Mouse (Mus musculus) hindbrain, embryonic 10.5 days (tissue): Measurements from ENCODE around the gene Fam129a. TPM values are rescaled to one million over a fixed set of nuclear protein-coding genes. Genes with fewer than 3 reads are reported as not detected.

Experiments used
- DNase-seq: peaks from one replicate; pipeline ENCODE4 v3.0.0-alpha.2; 2017; ENCODE audit warnings: low spot score
- H3K27ac ChIP-seq: fragments of 300-500 bp; sonication (generic); 2 replicates; pipeline ENCODE4 v1.5.1; 2016; ENCODE audit warnings: mild to moderate bottlenecking, moderate library complexity
- H3K27me3 ChIP-seq: fragments of 300-500 bp; sonication (generic); 2 replicates; pipeline ENCODE4 v1.6.1; 2016; ENCODE audit warnings: mild to moderate bottlenecking; ENCODE audit not compliant: poor library complexity, insufficient read depth, severe bottlenecking
- H3K36me3 ChIP-seq: fragments of 300-500 bp; sonication (generic); 2 replicates; pipeline ENCODE4 v1.6.1; 2016; ENCODE audit warnings: mild to moderate bottlenecking, moderate library complexity
- H3K4me1 ChIP-seq: fragments of 300-500 bp; sonication (generic); replicated peaks from 2 replicates; pipeline ENCODE4 v1.6.1; 2016; ENCODE audit warnings: mild to moderate bottlenecking
- H3K4me3 ChIP-seq: fragments of 300-500 bp; sonication (generic); 2 replicates; pipeline ENCODE4 v1.5.1; 2016; ENCODE audit warnings: mild to moderate bottlenecking, moderate library complexity
- H3K9me3 ChIP-seq: fragments of 300-500 bp; sonication (generic); 2 replicates; pipeline ENCODE4 v1.6.1; 2016; ENCODE audit warnings: mild to moderate bottlenecking, moderate library complexity
- WGBS: fragments of 180-500 bp; shearing (Covaris S2); methylation state at CpG from one replicate; pipeline ENCODE4 v1.1.7; 2016; 5-methylcytosine and 5-hydroxymethylcytosine counted together
- polyA plus RNA-seq: library from polyadenylated mRNA; unstranded; fragments of >200 nt; fragmentation: Nextera tagmentation; extraction: Ambion mirVana; gene quantifications from 2 replicates; pipeline ENCODE4 v1.2.1, GENCODE M21; 2016

Fam129a gene
- polyA plus RNA-seq, 1 experiment from 2014 or later, result 0.93 TPM

- no peak for DNase-seq
Measured at GRCm38 (mm10) chr1:151664384-151664783, 93.4 kb downstream of the Fam129a start.

GRCm38 (mm10) chr1:151664837-151665431 lies 93.9 kb downstream of the Fam129a start:
- H3K4me3 ChIP-seq, result no peak overlapping the region

More at GRCm38 (mm10) chr1:151664384-151664783, 93.4 kb downstream of the Fam129a start:
- H3K27ac ChIP-seq, result no peak overlapping the region
- 94% methylated on average over 10 of the region's 10 CpGs for WGBS
- H3K9me3 ChIP-seq, result no peaks in the 10 kb centered on the region
- H3K27me3 ChIP-seq, result no peaks in the 10 kb centered on the region
- no peak overlapping the region for H3K4me3 ChIP-seq
- H3K4me1 ChIP-seq, result no peaks in the 10 kb centered on the region
- no peaks in the 10 kb centered on the region for H3K36me3 ChIP-seq

GRCm38 (mm10) chr1:151667351-151668074 lies 96.5 kb downstream of the Fam129a start:
- Histone ChIP-seq H3K4me1 (no peaks in the 10 kb centered on the region), H3K36me3 (no peaks in the 10 kb centered on the region), H3K27ac (no peak overlapping the region), H3K9me3 (no peaks in the 10 kb centered on the region), H3K4me3 (no peak overlapping the region), H3K27me3 (no peaks in the 10 kb centered on the region)
- 86% methylated on average over 10 of the region's 10 CpGs for WGBS
- no peak for DNase-seq

More at GRCm38 (mm10) chr1:151664837-151665431, 93.9 kb downstream of the Fam129a start:
- no peaks in the 10 kb centered on the region for H3K4me1 ChIP-seq
- 83% methylated on average over 7 of the region's 7 CpGs for WGBS
- H3K9me3 ChIP-seq, result no peaks in the 10 kb centered on the region
- DNase-seq, result no peak
- no peak overlapping the region for H3K27ac ChIP-seq
- H3K36me3 ChIP-seq, result no peaks in the 10 kb centered on the region
- H3K27me3 ChIP-seq, result no peaks in the 10 kb centered on the region

DNA sequence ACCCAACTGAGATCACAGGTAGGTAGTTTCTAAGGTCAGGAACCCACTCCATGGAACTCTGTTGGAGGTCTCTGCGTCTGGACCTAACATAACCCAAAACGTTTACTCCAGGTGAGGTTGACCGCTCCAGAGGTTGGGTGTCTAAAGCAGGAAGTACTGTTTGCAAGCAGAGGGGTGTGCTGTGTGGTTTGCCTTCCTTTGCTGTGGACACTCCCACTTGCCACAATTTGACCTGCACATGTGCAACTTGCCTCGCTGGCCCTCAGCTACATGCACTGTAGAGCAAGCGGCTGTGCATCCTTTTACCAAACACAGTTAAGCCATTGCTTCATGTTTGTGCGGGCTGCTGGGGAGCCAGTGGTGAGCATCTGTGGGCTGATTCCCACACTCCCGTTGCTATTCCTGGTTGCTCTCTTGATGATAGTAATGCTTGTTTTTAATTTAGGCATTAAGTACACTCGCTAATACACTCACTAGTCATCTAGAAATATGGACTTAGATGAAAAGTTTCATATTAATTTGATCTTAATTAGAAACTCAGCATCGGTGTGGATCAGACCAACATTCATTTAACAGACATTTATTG lies 99.1 kb downstream of the Fam129a start:
- no peak overlapping the region for H3K4me3 ChIP-seq
- DNase-seq, result no peak
- no peaks in the 10 kb centered on the region for H3K9me3 ChIP-seq
- 86% methylated on average over 9 of the region's 9 CpGs for WGBS
- no peaks in the 10 kb centered on the region for H3K36me3 ChIP-seq
- H3K27ac ChIP-seq, result no peak overlapping the region
- H3K27me3 ChIP-seq, result no peaks in the 10 kb centered on the region
- no peaks in the 10 kb centered on the region for H3K4me1 ChIP-seq

DNA sequence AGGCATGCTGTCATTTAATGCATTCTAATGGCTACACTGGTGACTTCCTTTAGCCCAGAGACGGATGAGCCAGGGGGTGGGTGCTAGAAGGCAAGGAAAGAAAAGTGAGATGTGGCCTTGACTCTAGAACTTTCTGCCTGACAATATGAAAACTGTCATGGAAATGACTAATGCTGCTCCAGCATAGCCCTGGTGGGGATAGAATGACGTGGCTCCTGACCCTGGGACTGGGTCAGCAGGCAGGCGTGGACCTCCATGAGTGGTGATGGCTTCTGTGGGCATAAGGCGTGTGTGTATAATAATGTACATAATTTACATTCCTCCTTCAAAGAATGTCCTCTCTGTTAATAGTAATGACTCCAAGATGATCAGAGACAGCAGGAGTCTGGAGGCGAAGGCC lies 104.7 kb downstream of the Fam129a start:
- no peaks in the 10 kb centered on the region for H3K9me3 ChIP-seq
- no peak overlapping the region for H3K27ac ChIP-seq
- 0 out of 2 replicates have a peak, but pooled peaks cover 6% of the 10 kb centered on the region for H3K4me1 ChIP-seq
- no peaks in the 10 kb centered on the region for H3K36me3 ChIP-seq
- no peaks in the 10 kb centered on the region for H3K27me3 ChIP-seq
- H3K4me3 ChIP-seq, result no peak overlapping the region
- DNase-seq, result no peak
- 68% methylated on average over 5 of the region's 5 CpGs for WGBS

GRCm38 (mm10) chr1:151677185-151677809 lies 106.3 kb downstream of the Fam129a start:
- DNase-seq, result no peak
- no peak overlapping the region for H3K27ac ChIP-seq
- WGBS, result 40% methylated on average over 4 of the region's 4 CpGs
- no peaks in the 10 kb centered on the region for H3K9me3 ChIP-seq
- H3K36me3 ChIP-seq, result no peaks in the 10 kb centered on the region
- no peaks in the 10 kb centered on the region for H3K27me3 ChIP-seq
- H3K4me3 ChIP-seq, result no peak overlapping the region
- H3K4me1 ChIP-seq, result 0 out of 2 replicates have a peak, but pooled peaks cover 6% of the 10 kb centered on the region

DNA sequence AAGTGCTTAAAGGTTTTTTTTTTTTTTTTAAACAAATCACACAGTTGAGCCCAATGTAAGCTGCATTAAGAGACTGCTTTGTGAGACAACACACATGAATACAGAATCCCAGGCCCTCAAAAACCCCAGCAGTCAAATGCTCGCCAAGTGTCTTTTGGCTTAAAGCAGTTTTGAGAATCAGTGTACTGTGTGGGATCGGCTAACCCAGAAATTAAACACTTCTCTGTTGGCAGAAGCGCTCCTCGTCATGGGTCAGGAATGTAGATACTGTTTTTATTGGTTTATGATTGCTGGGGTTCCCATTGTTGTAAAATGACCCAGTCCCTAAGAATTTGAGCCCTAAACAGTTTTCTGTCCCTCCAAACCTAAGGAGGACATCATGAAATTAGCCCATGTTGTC lies 107.0 kb downstream of the Fam129a start:
- Histone ChIP-seq H3K4me1 (0 out of 2 replicates have a peak, but pooled peaks cover 6% of the 10 kb centered on the region), H3K27ac (no peak overlapping the region), H3K27me3 (no peaks in the 10 kb centered on the region), H3K4me3 (no peak overlapping the region), H3K9me3 (no peaks in the 10 kb centered on the region), H3K36me3 (no peaks in the 10 kb centered on the region)
- no peak for DNase-seq
- WGBS, result 84% methylated on average over 4 of the region's 4 CpGs

- H3K27me3 ChIP-seq, result no peaks in the 10 kb centered on the region
- H3K36me3 ChIP-seq, result no peaks in the 10 kb centered on the region
- 0 out of 2 replicates have a peak, but pooled peaks cover 6% of the 10 kb centered on the region for H3K4me1 ChIP-seq
- H3K4me3 ChIP-seq, result no peak overlapping the region
- WGBS, result 93% methylated on average over 7 of the region's 7 CpGs
- no peaks in the 10 kb centered on the region for H3K9me3 ChIP-seq
- H3K27ac ChIP-seq, result no peak overlapping the region
- no peak for DNase-seq
Measured at GRCm38 (mm10) chr1:151679153-151679552, 108.2 kb downstream of the Fam129a start.

DNA sequence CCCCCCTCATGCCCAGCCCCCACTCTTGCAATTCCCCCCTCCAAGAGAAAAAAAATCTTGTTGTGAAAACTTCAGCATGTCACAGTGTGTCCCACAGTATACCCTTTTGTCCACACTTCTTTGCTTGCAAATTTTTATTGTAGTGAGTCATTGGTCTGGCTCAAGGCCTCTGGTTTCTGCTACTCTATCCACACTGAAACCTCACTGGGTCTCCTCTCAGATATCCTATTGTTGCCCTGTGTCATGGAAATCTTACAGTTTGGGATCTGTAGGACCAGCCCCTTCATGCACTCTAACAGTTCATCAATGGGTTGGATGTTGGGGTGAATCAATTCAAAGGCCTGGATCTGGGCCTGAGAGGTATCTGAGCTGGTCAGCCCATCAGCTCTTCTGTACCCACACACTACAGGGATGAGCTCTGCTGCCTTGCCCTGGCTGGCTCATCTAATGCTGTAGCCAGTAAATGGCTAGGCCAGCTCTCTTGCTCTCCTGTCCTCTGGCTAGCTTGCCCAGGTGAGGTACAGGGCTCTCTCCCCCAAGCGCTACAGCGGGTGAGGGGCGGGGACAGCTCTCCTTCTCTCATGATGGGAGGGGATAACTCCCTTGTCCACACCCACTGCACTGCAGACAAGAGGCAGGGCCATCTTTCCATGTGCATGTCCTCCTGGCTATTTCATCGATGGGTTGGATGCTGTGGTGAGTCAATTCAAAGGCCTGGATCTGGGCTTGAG lies 109.1 kb downstream of the Fam129a start:
- H3K9me3 ChIP-seq, result no peaks in the 10 kb centered on the region
- DNase-seq, result no peak
- no peaks in the 10 kb centered on the region for H3K27me3 ChIP-seq
- H3K4me1 ChIP-seq, result peaks cover 8% of the 10 kb centered on the region; the same call in 1 of the 2 replicates
- 90% methylated on average over 4 of the region's 4 CpGs for WGBS
- no peaks in the 10 kb centered on the region for H3K36me3 ChIP-seq
- H3K27ac ChIP-seq, result no peak overlapping the region
- no peak overlapping the region for H3K4me3 ChIP-seq

DNA sequence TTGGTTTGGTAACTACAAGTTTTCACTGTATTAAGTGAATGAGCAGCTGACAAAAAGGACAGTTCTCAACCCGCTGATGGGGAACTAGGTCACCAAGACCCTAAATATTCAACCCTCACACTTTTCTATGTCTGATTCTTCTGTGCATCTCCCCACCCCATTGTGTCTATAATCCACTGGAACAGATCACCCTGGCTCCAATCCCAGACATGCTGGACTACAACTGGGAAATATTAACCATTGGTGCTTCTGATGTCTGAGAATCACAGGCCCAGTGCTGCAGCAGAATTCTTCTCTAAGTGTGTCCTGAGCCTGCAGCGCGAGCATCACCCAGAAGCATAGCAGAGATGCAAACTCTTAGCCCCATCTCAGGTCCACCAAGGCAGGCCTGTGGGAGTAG lies 110.0 kb downstream of the Fam129a start:
- DNase-seq, result no peak
- no peak overlapping the region for H3K4me3 ChIP-seq
- H3K27me3 ChIP-seq, result no peaks in the 10 kb centered on the region
- peaks cover 17% of the 10 kb centered on the region for H3K4me1 ChIP-seq
- WGBS, result 89% methylated on average over 3 of the region's 3 CpGs
- no peaks in the 10 kb centered on the region for H3K9me3 ChIP-seq
- H3K27ac ChIP-seq, result no peak overlapping the region
- no peaks in the 10 kb centered on the region for H3K36me3 ChIP-seq

GRCm38 (mm10) chr1:151682896-151683295 lies 111.9 kb downstream of the Fam129a start:
- H3K27ac ChIP-seq, result no peak overlapping the region
- DNase-seq, result no peak
- no peaks in the 10 kb centered on the region for H3K36me3 ChIP-seq
- H3K27me3 ChIP-seq, result no peaks in the 10 kb centered on the region
- no peak overlapping the region for H3K4me3 ChIP-seq
- H3K4me1 ChIP-seq, result peaks cover 19% of the 10 kb centered on the region
- 96% methylated on average over 6 of the region's 6 CpGs for WGBS
- no peaks in the 10 kb centered on the region for H3K9me3 ChIP-seq

- no peak for DNase-seq
- Histone ChIP-seq H3K36me3 (no peaks in the 10 kb centered on the region), H3K4me3 (no peak overlapping the region), H3K4me1 (peaks cover 19% of the 10 kb centered on the region), H3K27me3 (no peaks in the 10 kb centered on the region), H3K9me3 (no peaks in the 10 kb centered on the region), H3K27ac (no peak overlapping the region)
- 77% methylated on average over 7 of the region's 7 CpGs for WGBS
Measured at GRCm38 (mm10) chr1:151684451-151684892, 113.5 kb downstream of the Fam129a start.
